Mouse (Mus musculus): ENCODE data around the gene Gemin7.

- peak; percentile 29; the same call in 1 of the 2 replicates for TF ChIP-seq CTCF (IDR thresholded peaks at IDR 0.05; ENCODE audit: low read depth, low read length)
- no peak for TF ChIP-seq POLR2A (IDR thresholded peaks at IDR 0.05; ENCODE audit: borderline replicate concordance, low read depth, low read length)
Measured at GRCm38 (mm10) chr7:19523757-19524419, 53.5 kb downstream of the Gemin7 start.
